Mouse (Mus musculus) thymus, postnatal 25 days (tissue): ENCODE measurements at regions not wholly inside any gene's neighbourhood (a gene's known extent, or its start where the extent isn't known, plus 50 kb on each side); places are given as distances from the start of the nearest gene placed in this dataset.

Experiments used
- DNase-seq: peaks from one replicate; pipeline ENCODE4 v3.0.0; 2022

DNA sequence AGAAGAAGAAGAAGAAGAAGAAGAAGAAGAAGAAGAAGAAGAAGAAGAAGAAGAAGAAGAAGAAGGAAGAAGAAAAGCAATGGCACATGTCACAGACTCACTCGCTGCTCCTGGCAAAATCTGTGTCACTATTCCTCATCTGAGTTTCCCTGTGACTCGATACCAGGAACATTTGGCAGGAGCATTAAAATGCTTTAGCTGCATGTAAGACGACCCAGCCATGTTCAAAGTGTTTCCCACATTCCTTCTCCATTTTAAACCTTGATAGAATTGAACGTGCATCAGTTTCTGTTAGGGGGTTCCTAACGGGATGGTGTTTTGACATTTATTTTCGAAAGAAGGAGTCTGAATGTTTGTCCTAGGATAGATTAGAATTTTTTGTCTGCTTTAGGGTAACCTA lies 51.2 kb upstream of the Pja2 start:
- DNase-seq = no peak

DNA sequence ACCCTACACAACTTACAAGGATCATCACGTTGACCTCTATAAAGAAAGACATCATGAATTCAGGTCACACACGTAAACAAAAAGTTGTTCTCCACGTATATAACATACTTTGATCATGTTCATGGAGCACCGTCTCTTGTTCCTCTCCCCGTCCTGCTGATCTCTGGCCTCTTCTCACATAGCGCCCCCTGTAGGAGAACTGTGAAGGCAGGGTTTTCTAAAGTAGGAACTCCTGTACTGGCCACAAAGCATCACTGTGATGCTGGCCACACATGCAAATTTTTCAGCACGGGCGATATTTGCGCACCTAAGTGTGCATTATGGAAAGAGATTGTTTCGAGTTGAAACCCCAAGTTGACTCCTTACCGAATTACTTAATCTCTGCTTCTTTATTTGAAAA lies 51.9 kb upstream of the Pja2 start:
- DNase-seq = no peak

DNA sequence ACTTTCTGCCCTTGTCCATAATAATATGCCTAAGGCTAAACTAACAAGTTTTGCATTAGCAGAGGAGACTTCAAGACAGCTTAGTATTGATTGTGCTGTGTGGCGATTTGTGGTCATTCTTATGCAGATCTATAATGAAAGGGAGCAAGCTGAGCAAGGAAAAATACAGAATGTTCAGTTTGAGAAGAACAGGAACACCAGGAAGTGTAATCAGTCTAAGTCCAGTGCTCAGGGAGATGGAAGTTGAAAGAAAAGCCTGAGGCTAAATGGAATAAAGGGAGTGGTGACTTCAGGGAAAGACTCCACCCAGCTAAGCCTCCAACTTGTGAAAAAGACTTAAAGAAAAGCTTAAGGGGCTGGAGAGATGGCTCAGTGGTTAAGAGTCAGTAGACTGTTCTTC lies 58.6 kb upstream of the Pja2 start:
- DNase-seq = no peak

DNA sequence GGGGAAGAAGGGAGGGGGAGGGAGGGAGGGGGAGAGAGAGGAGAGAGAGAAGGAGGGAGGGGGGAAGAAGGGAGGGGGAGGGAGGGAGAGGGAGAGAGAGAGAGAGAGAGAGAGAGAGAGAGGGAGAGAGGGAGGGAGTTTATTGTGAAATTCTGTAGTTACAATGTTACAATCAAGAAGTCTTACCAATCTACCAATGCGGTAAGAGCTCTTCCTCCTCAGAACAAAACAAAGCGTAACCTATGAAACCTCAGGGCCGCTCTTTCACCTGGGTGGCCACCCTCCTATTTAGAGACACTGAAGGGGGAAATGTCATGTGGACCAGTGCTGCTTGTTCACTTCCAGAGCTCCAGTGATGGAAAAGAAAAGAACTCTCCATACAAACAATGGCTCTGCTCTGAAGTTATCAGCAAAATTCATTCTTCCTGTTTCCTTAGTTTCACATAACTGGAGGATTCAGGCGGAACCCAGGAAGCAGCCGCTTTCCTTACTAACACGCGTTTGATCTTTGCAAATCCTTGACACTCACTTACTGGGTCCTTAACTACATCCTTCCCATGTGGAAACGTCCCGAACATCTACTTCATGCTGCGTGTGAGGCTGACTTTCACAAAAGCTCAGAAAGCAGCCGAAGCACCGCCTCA lies 65.7 kb upstream of the Pja2 start:
- no peak for DNase-seq

DNA sequence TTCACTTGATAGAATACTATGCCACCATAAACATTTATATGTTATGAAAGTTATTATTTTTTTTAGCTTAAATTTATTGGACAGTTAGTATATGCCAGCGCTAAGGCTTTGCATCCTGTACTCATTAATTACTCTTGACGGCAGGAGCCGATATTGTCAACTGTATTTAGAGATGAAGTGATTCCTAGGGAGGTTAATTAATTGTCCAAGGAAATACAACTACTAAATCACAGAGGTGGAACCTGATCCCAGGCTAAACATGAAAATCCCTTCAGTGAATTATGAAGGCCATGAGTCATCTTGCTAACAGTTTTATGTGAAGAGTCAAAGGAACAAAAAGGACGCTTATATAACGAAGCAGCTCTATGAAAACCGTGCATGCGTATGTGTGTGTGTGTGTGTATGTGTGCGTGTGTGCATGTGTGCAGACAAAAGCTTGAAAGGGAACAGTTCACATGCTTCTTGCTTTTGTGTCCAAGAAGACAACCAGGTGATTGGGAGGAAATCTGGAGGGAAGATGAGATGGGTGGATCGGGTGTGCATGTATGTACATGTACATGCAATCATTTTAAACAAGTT lies 66.5 kb upstream of the Pja2 start:
- no peak for DNase-seq

DNA sequence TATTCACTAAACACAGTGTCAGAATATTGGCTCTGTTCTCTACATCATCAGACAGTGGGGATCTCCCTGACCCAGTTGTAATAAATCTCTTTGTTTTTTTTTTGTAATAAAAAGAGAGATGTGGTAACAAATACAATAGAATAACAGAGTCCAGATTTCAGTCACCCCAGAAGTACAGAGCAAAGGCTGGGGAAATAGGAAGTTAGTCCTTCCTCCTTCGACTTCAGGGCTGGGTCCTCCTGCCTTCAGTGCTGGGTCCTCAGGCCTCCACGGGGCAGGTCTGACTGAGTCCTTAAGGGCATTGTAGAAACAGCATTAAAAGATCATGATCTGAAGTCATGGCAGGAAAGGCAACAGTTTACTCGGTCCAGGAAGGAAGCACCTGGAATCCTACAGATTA lies 67.0 kb upstream of the Pja2 start:
- DNase-seq = no peak

DNA sequence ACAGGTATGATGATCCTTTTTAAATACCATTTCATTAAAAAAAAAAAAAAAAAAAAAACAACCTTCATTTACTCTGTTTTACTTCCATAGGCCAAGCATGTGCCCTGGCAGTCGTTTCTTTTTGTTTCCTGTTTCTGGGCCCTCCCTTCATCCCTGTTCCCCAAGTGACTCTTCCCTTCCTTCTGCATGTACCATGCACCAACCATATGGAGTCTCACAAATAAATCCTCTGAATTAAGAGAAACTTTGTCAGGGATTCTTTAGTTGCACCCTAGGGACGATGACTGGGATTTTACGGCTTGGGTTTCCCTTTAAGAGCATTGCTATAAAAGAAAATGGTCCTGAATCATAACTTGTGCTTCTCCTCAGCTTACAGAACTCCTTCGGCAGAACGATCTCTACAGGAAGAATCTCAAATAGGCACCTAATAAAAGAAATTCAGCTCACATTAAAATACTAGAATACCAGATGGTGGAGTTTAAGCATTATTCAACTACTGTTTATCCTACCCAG lies 75.1 kb upstream of the Pja2 start:
- DNase-seq = no peak

DNA sequence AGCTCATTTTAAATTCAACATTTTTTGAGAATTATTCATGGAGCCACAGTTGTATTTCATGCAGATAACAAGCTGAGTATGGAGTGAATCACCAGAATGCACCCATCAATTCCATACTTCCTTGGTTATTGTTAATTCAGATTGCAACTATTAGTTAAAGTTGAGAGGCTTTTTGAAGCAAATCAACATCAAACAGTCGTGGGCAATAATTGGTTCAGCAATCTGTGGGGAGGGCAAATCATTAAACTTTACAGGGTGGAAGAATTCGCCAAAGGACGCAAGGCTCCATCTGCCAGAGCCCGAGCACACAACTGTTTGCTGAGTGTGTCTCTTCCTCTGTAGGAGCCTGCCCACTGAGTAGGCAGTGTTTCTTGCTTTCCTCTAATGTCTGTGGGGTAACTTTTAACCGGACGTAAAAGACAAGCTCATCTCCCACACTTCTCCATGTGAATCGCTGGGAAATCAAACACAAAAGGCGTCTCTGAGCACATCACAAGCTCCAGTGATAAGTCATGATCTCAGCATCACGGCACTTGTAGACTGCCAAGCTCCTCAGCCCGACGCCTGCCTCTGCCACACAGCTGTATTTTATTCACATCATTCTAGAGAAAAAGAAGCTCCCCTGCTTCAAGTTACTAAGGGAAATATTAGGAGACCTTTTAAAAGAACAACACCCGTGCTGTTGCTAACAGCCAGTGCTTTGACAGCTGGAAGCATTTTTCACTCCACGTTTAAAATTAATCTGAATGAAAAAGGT lies 75.7 kb upstream of the Pja2 start:
- DNase-seq = no peak

DNA sequence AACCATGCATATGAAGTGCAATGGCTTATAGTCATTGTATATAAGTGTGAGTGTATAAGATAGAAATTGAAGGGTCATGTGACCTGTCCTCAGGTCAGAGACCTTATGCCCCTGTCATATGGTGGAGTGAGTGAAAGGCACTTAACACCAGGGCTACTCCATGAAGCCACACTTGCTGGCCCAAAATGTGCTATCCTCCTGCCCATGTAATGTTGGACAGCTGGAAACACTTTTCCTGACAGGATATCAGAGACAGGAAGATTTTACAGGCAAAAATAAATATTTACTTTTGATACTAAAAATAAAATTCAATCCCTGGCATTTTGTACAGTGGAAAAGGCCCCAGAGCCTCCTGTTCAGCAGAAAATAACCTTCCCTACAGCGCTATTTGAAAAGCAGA lies 94.1 kb upstream of the Pja2 start:
- DNase-seq = no peak

DNA sequence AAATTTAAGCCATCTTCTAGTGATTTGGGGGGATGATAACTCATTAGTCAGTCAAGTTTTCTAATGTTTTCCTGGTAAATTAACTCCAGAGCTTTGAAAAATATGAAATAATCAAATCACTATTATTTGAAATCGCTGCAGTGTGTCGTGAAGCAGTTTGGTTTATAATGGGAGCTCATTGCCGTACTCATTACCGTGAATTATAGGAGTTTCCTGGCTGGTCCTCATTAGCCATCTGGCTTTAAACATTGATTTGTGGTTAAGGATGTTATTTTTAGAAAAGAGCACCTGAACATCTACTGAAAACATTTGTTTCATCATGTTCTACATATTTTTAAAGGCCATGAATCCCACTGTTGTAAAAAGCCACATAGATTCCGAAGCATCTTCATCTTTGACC lies 94.8 kb upstream of the Pja2 start:
- DNase-seq = no peak

DNA sequence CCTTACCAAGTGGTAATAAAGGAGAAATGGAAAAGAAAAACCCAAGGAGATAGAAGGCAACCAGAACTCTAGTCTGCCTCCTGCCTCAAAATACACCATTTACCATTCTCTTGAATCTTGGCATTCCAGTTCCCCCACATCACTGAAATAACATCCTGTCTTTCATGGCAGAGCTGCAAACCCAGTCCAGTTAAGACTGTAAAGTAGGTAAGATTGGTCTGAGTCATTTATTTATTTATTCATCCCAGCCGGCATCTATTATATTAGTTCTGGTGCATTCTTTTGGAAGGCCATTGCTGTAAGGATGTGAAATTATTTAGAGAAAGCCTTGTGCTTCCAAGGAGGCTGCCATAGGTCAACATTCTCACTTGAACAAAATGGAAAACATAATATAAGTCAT lies 107.9 kb upstream of the Pja2 start:
- DNase-seq = no peak

DNA sequence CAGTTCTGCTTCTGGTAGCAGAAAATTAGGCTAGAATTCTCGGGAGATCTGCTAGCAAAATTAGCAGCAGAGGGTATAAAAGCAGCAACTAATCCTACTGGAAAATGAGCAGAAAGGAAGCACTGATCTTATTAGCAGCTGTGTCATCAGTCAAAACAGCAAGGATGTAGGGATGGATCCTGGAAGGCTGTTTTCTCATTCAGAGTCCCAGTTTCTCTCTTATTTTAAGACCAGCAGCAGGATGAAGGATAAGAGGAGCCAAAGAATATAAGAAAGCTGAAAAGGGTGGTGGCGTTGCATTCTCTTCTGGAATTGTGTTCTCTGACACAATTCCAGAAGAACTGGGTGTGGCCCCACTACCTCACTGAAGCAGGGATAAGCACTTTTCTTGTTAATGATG lies 123.0 kb upstream of the Pja2 start:
- DNase-seq = no peak

DNA sequence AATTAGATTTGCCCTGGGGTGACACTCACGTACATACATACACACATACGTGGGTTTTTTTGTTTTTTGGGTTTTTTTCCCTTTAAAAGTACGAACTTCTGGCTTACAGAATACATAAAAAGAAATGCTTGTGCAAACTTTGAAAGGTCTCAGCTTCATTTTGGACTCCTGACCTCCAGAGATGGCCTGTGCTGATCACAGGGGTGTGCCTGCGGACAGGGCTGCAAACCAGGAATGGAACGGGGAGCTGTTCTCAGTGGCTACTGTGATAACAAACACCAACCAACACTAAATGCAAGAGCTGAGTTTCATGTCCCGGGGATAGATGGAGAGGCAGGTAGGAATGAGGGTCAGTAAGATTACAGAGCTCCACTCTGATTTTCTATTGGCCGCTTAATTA lies 134.3 kb upstream of the Man2a1 start:
- no peak for DNase-seq

DNA sequence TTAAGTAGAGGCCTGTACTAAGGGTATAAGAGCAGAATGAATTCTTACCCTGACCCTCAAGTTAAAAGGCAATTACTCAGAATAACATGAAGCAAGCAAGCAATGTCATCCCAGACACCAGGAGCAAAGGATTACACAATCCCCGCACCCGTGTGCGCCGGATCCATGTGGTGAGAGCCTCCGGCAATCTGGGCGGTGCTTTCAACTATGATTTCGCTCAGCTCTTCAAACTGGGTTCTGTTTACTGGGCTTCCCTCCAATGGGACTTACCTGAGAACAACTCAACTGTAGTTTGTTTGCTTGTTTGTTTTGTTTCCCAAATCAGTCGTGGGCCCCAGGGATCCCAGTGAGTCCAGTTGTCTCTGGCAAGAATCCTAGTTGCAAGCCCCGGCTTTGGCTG lies 133.8 kb upstream of the Man2a1 start:
- no peak for DNase-seq

DNA sequence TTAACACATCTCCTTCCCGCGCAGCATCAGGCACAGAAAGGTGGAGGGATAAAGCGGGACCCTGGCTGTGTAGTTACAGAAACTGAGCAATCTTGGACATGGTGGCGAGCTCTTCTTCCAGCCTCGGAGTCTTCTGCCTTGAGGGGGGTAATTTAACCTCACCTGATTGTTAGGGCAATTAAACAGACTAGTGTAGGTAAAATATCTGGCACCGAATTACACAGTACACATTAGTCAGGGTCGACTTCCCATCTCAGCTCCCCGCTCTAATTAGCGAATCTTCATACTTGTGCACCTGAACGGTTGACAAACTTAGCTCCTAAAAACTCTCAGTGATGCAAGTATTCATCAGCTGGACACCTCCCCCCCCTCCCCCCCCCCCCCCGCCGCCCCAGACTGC lies 133.2 kb upstream of the Man2a1 start:
- DNase-seq = no peak

DNA sequence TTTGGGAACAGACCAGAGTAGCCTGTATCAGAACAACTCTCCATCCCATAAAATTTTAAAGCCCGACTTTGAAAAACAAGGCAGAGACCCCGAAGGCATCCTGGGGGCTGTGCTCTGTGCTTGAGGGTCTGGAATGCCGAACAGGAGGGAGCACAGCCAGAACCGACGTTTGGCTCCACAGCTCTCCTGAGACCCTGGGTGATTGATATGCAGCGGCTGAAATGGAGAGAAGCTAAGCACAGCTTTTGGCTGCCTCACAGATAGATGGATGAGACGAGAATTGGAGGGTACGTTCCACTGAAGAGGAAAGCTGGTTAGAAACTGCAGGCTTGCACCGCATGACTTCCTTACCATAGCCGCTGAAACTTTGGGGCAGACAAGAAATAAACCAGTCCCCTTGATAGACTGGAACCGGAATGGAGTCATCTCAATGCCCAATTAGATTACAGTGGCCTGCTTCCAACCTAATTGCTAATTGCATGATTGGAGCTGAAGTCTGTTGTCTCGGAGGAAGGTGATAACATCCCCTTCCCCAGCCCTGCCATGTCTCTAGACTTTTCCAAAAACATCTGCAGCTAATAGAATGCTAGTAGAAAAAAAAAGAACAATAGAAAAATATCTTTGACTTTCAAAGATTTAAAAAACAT lies 130.7 kb upstream of the Man2a1 start:
- DNase-seq = no peak

DNA sequence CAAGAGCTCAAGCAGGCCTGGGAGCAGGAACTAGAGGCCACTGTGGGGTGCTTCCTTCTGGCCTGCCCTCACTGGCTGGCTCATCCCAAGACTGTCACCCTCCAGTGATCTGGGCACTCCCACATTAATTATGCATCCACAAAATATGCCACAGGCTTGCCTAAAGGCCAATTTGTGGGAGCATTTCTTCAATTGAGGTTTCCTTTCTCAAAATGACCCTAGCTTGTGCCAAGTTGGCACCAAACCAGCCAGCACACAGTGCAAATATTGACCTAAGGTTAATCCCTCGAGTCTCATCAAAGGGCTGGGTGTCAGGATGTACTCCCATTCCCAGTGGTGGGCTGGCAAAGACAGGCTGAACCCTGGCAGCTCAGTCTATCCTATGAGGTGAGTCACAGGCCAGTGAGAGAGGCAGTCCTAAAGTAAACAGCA lies 119.9 kb upstream of the Man2a1 start:
- no peak for DNase-seq

DNA sequence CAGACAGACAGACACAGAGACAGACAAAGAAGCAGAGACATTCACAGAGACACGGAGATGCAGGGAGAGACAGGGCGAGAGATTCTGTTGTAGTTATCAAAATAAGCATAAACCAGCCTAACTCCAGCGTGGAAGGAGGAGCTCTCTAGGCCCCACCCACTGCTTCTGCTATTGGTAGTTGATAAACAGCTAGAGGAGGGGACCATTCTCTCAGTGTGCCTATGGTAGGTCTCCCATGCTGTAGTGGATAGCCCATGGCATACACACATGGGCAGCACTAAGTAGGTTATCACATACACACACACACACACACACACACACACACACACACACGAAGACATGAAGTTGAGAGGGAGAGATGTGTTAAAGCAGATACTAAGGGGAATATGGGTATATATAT lies 115.7 kb upstream of the Man2a1 start:
- no peak for DNase-seq

DNA sequence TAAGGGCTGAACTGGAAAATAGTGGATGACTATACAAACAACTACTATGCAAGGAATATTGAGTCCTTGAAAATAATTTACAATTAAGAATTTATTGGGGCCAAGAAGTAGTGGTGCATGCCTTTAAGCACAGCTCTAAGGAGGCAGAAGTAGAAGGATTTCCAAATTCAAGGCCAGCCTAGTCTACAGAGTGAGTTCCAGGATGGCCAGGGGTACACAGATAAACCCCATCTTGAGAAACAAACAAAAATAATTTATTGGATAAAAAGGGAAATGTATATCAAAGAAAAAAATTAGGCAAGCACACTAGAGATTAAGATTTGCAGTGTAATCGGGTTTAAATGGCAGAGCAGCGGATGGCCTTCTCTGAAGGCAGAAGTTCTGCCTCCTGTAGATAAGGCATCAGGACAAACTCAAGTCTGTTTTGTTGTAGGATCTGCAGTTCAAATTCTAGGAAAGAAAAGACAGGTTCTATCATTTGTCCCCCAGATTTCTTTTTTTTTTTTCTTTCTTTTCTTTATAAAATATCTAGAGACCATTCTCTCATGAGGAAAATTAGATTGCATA lies 110.7 kb upstream of the Man2a1 start:
- no peak for DNase-seq

DNA sequence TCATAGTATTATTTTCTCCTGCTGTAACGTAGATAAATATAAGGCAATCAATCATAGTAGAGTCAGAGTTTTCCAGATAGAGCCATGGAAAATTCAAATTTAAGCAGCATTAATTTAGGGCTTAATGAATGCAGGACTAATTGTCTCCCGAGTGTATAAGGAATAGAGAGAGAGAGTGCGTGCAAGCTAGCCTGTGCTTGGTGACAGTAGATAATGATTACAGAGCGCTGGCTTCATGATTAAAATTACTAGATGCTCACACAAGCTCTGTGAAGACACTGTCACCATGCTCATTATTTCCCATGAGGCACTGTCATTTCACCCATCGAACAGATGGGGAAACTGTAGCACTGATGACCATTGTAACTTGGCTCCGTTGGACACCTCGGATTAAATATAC lies 109.9 kb upstream of the Man2a1 start:
- no peak for DNase-seq

DNA sequence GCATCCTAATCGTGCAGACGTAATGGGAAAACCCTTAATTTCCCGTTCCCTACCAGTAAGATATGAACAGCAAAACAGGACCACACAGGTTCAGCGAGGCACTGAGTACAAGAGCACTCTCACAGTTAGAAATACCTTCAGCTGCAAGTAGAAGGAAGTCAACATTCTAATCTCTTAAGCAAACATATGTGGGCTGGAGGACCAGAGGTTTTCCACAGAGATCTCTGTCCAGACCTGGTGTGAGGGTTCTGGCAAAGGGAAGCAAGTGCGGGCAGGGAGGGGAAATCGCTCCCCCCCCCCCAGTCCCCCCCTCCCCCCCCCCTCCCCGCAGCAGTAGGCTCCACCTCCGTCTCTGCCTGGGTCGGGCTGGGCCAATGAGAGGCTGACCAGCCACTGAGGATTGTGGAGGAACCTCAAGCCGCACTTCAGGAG lies 108.6 kb upstream of the Man2a1 start:
- no peak for DNase-seq

DNA sequence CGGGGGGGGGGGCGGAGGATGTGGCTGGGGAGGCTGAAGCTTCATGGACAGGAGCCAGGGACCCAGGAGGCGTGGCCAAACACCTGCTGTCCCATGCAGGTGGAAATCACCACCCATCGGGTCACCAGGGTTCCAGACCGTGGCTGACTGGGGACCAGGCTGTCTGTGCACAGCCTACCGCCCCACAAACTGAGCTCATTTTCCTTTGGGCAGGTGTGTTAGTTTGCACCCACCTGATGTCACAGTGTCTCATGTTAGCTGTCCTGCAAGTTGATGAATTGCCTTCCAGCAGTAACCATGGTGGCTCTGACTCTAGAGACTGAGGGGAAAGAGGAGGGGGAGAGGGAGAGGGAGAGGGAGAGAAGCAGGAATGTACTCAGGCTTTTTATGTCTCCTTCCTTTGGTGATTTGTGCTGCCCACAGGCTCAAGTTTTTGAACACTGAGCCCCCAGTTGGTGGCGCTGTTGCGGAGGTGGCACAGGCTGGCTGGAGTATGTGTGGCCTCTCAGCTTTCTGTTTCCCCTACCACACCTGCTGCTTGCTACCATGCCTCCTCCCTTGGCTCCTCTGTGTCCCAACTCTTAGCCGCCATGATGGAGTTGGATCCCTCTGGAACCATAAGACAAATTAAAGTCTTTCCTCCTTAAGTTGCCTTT lies 107.8 kb upstream of the Man2a1 start:
- peak; percentile 27 for DNase-seq
